Mouse (Mus musculus): ENCODE measurements at regions not wholly inside any gene's neighbourhood (a gene's known extent, or its start where the extent isn't known, plus 50 kb on each side); places are given as distances from the start of the nearest gene placed in this dataset.

DNA sequence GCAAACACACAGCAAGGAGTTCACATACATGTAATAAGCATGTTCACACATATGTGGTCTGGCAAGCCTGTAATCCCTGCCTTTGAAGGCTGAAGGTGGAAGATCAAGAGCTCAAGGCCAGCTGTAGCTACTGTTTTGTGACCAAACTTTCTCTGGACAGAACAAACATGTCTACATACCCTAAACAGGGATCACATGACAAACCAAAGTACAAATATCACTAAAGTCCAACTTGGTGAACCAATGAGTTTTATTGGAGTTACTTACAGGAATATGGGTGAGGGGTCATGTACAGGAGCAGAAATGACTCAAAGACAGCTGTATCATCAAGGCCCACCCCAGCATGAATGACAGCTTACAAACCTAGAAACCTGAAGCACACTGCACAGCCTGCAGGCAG lies 56.6 kb upstream of the Glrp1 start:
- TF ChIP-seq CTCF (IDR thresholded peaks at IDR 0.05; ENCODE audit: low read depth, low read length), result no peak
- TF ChIP-seq GATA1 (IDR thresholded peaks at IDR 0.05; ENCODE audit: borderline replicate concordance, low read length), result no peak
